Mouse (Mus musculus) testis, adult 2 months (tissue): Measurements from ENCODE around the gene Madcam1. TPM values are rescaled to one million over a fixed set of nuclear protein-coding genes. Genes with fewer than 3 reads are reported as not detected.

Experiments
- H3K27ac ChIP-seq: fragments of 200-500 bp; 2 replicates; pipeline ENCODE4 v1.5.1; 2012; ENCODE audit warnings: low read depth, low read length; ENCODE audit not compliant: control insufficient read depth, insufficient read depth
- H3K27me3 ChIP-seq: fragments of 200-500 bp; 2 replicates; pipeline ENCODE4 v1.6.1; 2012; ENCODE audit warnings: mild to moderate bottlenecking, low read length, moderate library complexity; ENCODE audit not compliant: control insufficient read depth, insufficient read depth
- H3K36me3 ChIP-seq: fragments of 200-500 bp; 2 replicates; pipeline ENCODE4 v1.6.1; 2012; ENCODE audit warnings: mild to moderate bottlenecking, low read length; ENCODE audit not compliant: control insufficient read depth, insufficient read depth
- H3K4me1 ChIP-seq: fragments of 200-500 bp; 2 replicates; pipeline ENCODE4 v1.6.1; 2012; ENCODE audit warnings: low read length; ENCODE audit not compliant: control insufficient read depth, insufficient read depth
- H3K4me3 ChIP-seq: fragments of 200-500 bp; 2 replicates; pipeline ENCODE4 v1.5.1; 2012; ENCODE audit warnings: low read depth, mild to moderate bottlenecking, low read length, moderate library complexity, mixed read lengths; ENCODE audit not compliant: control insufficient read depth
- CTCF ChIP-seq: fragments of 200-500 bp; IDR thresholded peaks from 2 replicates; pipeline ENCODE4 v1.5.1; 2012; ENCODE audit warnings: low read depth, mild to moderate bottlenecking, inconsistent platforms, low read length, moderate library complexity; ENCODE audit not compliant: control insufficient read depth, insufficient read depth, insufficient replicate concordance
- POLR2A ChIP-seq: fragments of 200-500 bp; IDR thresholded peaks from 2 replicates; pipeline ENCODE4 v1.6.1; 2012; ENCODE audit warnings: low read depth, mild to moderate bottlenecking, inconsistent platforms, low read length, moderate library complexity; ENCODE audit not compliant: control insufficient read depth
- polyA plus RNA-seq: library from polyadenylated mRNA; depleted of rRNA; stranded (reverse); fragments of >200 nt; gene quantifications from 2 replicates; pipeline ENCODE4 v1.2.3, GENCODE M21; 2012

Gene Madcam1
- polyA plus RNA-seq, 1 experiment = not detected

GRCm38 (mm10) chr10:79633006-79633777, 31.2 kb upstream of the Madcam1 start:
- H3K36me3 ChIP-seq = no peaks in the 10 kb centered on the region
- peak overlapping the region; percentile 37 for H3K27ac ChIP-seq
- no peak; the same call in 1 of the 2 replicates for TF ChIP-seq POLR2A
- no peak overlapping the region for H3K4me3 ChIP-seq
- no peaks in the 10 kb centered on the region for H3K27me3 ChIP-seq
- H3K4me1 ChIP-seq = peaks cover 9% of the 10 kb centered on the region

GRCm38 (mm10) chr10:79636287-79636686, 28.1 kb upstream of the Madcam1 start:
- TF ChIP-seq CTCF (no peak), POLR2A (no peak)
- H3K4me3 ChIP-seq = no peak overlapping the region
- peaks cover 9% of the 10 kb centered on the region for H3K4me1 ChIP-seq
- no peaks in the 10 kb centered on the region for H3K36me3 ChIP-seq
- no peak overlapping the region for H3K27ac ChIP-seq
- no peaks in the 10 kb centered on the region for H3K27me3 ChIP-seq

GRCm38 (mm10) chr10:79637128-79638110, 26.9 kb upstream of the Madcam1 start, which contains the start of gene Shc2:
Shc2 (minus strand) TSS chr10:79637918.
- Histone ChIP-seq H3K4me1 (peaks cover 9% of the 10 kb centered on the region), H3K27me3 (no peaks in the 10 kb centered on the region), H3K36me3 (no peaks in the 10 kb centered on the region), H3K27ac (peak within 1 kb of the TSS; percentile 58), H3K4me3 (peak within 1 kb of the TSS; percentile 73)
- TF ChIP-seq POLR2A (no peak), CTCF (no peak)

- H3K4me1 ChIP-seq = peaks cover 9% of the 10 kb centered on the region
- no peaks in the 10 kb centered on the region for H3K27me3 ChIP-seq
- H3K36me3 ChIP-seq = no peaks in the 10 kb centered on the region
- no peak overlapping the region for H3K27ac ChIP-seq
- no peak overlapping the region for H3K4me3 ChIP-seq
- TF ChIP-seq CTCF = no peak
- no peak for TF ChIP-seq POLR2A
Observed at GRCm38 (mm10) chr10:79638486-79639204, 25.7 kb upstream of the Madcam1 start.

GRCm38 (mm10) chr10:79645711-79646110, 18.6 kb upstream of the Madcam1 start, which contains the start of gene Odf3l2:
Odf3l2 (minus strand) TSS chr10:79645738.
- H3K27ac ChIP-seq = no peak within 1 kb of the TSS
- no peaks in the 10 kb centered on the region for H3K27me3 ChIP-seq
- no peak for TF ChIP-seq POLR2A
- no peak for TF ChIP-seq CTCF
- no peaks in the 10 kb centered on the region for H3K4me1 ChIP-seq
- no peaks in the 10 kb centered on the region for H3K36me3 ChIP-seq
- no peak within 1 kb of the TSS for H3K4me3 ChIP-seq

- no peak overlapping the region for H3K4me3 ChIP-seq
- TF ChIP-seq POLR2A = no peak
- TF ChIP-seq CTCF = peak; percentile 83; the same call in 1 of the 2 replicates
- H3K27me3 ChIP-seq = no peaks in the 10 kb centered on the region
- no peak overlapping the region for H3K27ac ChIP-seq
- no peaks in the 10 kb centered on the region for H3K4me1 ChIP-seq
- H3K36me3 ChIP-seq = no peaks in the 10 kb centered on the region
Observed at GRCm38 (mm10) chr10:79649070-79649751, 15.1 kb upstream of the Madcam1 start.
